Mouse (Mus musculus): Measurements from ENCODE around the gene Ppp1r9a.

Gene Ppp1r9a

GRCm38 (mm10) chr6:5159385-5159791 is 256.7 kb downstream of the Ppp1r9a start:
- DNase-seq (ENCODE audit: low spot score) = no peak

GRCm38 (mm10) chr6:5162052-5162451 is 259.3 kb downstream of the Ppp1r9a start:
- DNase-seq (ENCODE audit: low spot score) = no peak

- DNase-seq (ENCODE audit: low spot score) = no peak
These were observed 260.9 kb downstream of the Ppp1r9a start for GRCm38 (mm10) chr6:5163507-5164144.

GRCm38 (mm10) chr6:5164855-5165254 is 262.1 kb downstream of the Ppp1r9a start:
- DNase-seq (ENCODE audit: low spot score) = no peak

- DNase-seq (ENCODE audit: low spot score) = no peak
These were observed 264.4 kb downstream of the Ppp1r9a start for GRCm38 (mm10) chr6:5167051-5167677.

- no peak for DNase-seq (ENCODE audit: low spot score)
These were observed 265.4 kb downstream of the Ppp1r9a start for GRCm38 (mm10) chr6:5168158-5168557.

- no peak for DNase-seq (ENCODE audit: low spot score)
These were observed 268.7 kb downstream of the Ppp1r9a start for GRCm38 (mm10) chr6:5171418-5171817.

- no peak for DNase-seq (ENCODE audit: low spot score)
These were observed 269.9 kb downstream of the Ppp1r9a start for GRCm38 (mm10) chr6:5172571-5172970.

- no peak for DNase-seq (ENCODE audit: low spot score)
These were observed 271.6 kb downstream of the Ppp1r9a start for GRCm38 (mm10) chr6:5174179-5174812.

GRCm38 (mm10) chr6:5177967-5178891 is 275.5 kb downstream of the Ppp1r9a start:
- DNase-seq (ENCODE audit: low spot score) = no peak

GRCm38 (mm10) chr6:5179189-5179588 is 276.5 kb downstream of the Ppp1r9a start:
- no peak for DNase-seq (ENCODE audit: low spot score)

GRCm38 (mm10) chr6:5180645-5181044 is 277.9 kb downstream of the Ppp1r9a start:
- no peak for DNase-seq (ENCODE audit: low spot score)

GRCm38 (mm10) chr6:5186229-5186950 is 283.7 kb downstream of the Ppp1r9a start:
- no peak for DNase-seq (ENCODE audit: low spot score)

- no peak for DNase-seq (ENCODE audit: low spot score)
These were observed 284.9 kb downstream of the Ppp1r9a start for GRCm38 (mm10) chr6:5187586-5187985.

- DNase-seq (ENCODE audit: low spot score) = no peak
These were observed 285.3 kb downstream of the Ppp1r9a start for GRCm38 (mm10) chr6:5188036-5188435.

- DNase-seq (ENCODE audit: low spot score) = no peak
These were observed 286.2 kb downstream of the Ppp1r9a start for GRCm38 (mm10) chr6:5188938-5189337.

GRCm38 (mm10) chr6:5189507-5189906 is 286.8 kb downstream of the Ppp1r9a start:
- DNase-seq (ENCODE audit: low spot score) = no peak

GRCm38 (mm10) chr6:5190761-5191160 is 288.0 kb downstream of the Ppp1r9a start:
- DNase-seq (ENCODE audit: low spot score) = no peak

- DNase-seq (ENCODE audit: low spot score) = no peak
These were observed 291.0 kb downstream of the Ppp1r9a start, which contains the start of gene Pon1 for GRCm38 (mm10) chr6:5193693-5194092. Pon1 (minus strand) TSS chr6:5193946.

GRCm38 (mm10) chr6:5198590-5198989 is 295.9 kb downstream of the Ppp1r9a start:
- no peak for DNase-seq (ENCODE audit: low spot score)

GRCm38 (mm10) chr6:5199376-5199905 is 296.7 kb downstream of the Ppp1r9a start:
- no peak for DNase-seq (ENCODE audit: low spot score)

Measured in MN1 (cell line).